Mouse (Mus musculus): ENCODE measurements around the gene Tmprss11d.

DNA sequence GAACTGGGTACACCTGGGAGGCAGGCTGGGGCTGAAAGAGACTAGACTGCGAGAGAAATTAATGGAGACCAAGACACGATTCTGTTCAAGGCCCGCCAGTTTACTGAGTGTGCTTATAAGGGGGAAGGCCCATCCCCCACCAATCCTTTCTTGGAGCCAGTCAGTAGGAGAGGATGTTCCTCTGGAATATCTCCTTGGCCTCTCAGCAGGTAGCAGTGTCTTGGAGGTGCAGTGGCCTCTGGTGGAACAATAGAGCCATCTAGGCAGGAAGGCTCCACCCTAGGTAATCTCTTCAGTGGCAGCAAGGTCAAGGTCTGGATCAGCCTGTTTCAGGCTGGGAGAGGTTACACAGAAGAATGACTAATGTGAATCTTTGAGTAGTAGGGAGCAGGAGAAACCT, 34.0 kb upstream of the Tmprss11d start:
- TF ChIP-seq CTCF (IDR thresholded peaks at IDR 0.05; ENCODE audit: low read depth) = no peak
- TF ChIP-seq EP300 (IDR thresholded peaks at IDR 0.05; ENCODE audit: low read depth) = no peak
